Mouse (Mus musculus): ENCODE measurements at regions not wholly inside any gene's neighbourhood (a gene's known extent, or its start where the extent isn't known, plus 50 kb on each side); places are given as distances from the start of the nearest gene placed in this dataset.

GRCm38 (mm10) chr4:152816139-152816757, 338.6 kb upstream of the Kcnab2 start:
- no peak for ATAC-seq (ENCODE audit: extremely low read depth, insufficient number of reproducible peaks, low FRiP score, poor library complexity, severe bottlenecking)

- ATAC-seq (ENCODE audit: extremely low read depth, insufficient number of reproducible peaks, low FRiP score, poor library complexity, severe bottlenecking) = no peak
These were observed 328.9 kb upstream of the Kcnab2 start for GRCm38 (mm10) chr4:152806611-152807010.

GRCm38 (mm10) chr4:152799392-152799791, 321.7 kb upstream of the Kcnab2 start:
- ATAC-seq (ENCODE audit: extremely low read depth, insufficient number of reproducible peaks, low FRiP score, poor library complexity, severe bottlenecking) = no peak

- ATAC-seq (ENCODE audit: extremely low read depth, insufficient number of reproducible peaks, low FRiP score, poor library complexity, severe bottlenecking) = no peak
These were observed 310.8 kb upstream of the Kcnab2 start for GRCm38 (mm10) chr4:152788431-152788830.

GRCm38 (mm10) chr4:152784972-152785371, 307.3 kb upstream of the Kcnab2 start:
- no peak for ATAC-seq (ENCODE audit: extremely low read depth, insufficient number of reproducible peaks, low FRiP score, poor library complexity, severe bottlenecking)

GRCm38 (mm10) chr4:152779526-152779925, 301.9 kb upstream of the Kcnab2 start:
- ATAC-seq (ENCODE audit: extremely low read depth, insufficient number of reproducible peaks, low FRiP score, poor library complexity, severe bottlenecking) = no peak

- ATAC-seq (ENCODE audit: extremely low read depth, insufficient number of reproducible peaks, low FRiP score, poor library complexity, severe bottlenecking) = no peak
These were observed 298.1 kb upstream of the Kcnab2 start for GRCm38 (mm10) chr4:152775801-152776200.

GRCm38 (mm10) chr4:152771386-152771785, 293.7 kb upstream of the Kcnab2 start:
- ATAC-seq (ENCODE audit: extremely low read depth, insufficient number of reproducible peaks, low FRiP score, poor library complexity, severe bottlenecking) = no peak

GRCm38 (mm10) chr4:152767372-152767771, 289.7 kb upstream of the Kcnab2 start:
- ATAC-seq (ENCODE audit: extremely low read depth, insufficient number of reproducible peaks, low FRiP score, poor library complexity, severe bottlenecking) = no peak

GRCm38 (mm10) chr4:152763116-152763515, 285.4 kb upstream of the Kcnab2 start:
- no peak for ATAC-seq (ENCODE audit: extremely low read depth, insufficient number of reproducible peaks, low FRiP score, poor library complexity, severe bottlenecking)

GRCm38 (mm10) chr4:152762576-152762975, 284.9 kb upstream of the Kcnab2 start:
- no peak for ATAC-seq (ENCODE audit: extremely low read depth, insufficient number of reproducible peaks, low FRiP score, poor library complexity, severe bottlenecking)

GRCm38 (mm10) chr4:152757191-152757590, 279.5 kb upstream of the Kcnab2 start:
- ATAC-seq (ENCODE audit: extremely low read depth, insufficient number of reproducible peaks, low FRiP score, poor library complexity, severe bottlenecking) = no peak

GRCm38 (mm10) chr4:152756535-152756934, 278.9 kb upstream of the Kcnab2 start:
- no peak for ATAC-seq (ENCODE audit: extremely low read depth, insufficient number of reproducible peaks, low FRiP score, poor library complexity, severe bottlenecking)

- ATAC-seq (ENCODE audit: extremely low read depth, insufficient number of reproducible peaks, low FRiP score, poor library complexity, severe bottlenecking) = no peak
These were observed 278.1 kb upstream of the Kcnab2 start for GRCm38 (mm10) chr4:152755756-152756155.

GRCm38 (mm10) chr4:152744366-152744765, 266.7 kb upstream of the Kcnab2 start:
- no peak for ATAC-seq (ENCODE audit: extremely low read depth, insufficient number of reproducible peaks, low FRiP score, poor library complexity, severe bottlenecking)

GRCm38 (mm10) chr4:152733017-152733416, 255.3 kb upstream of the Kcnab2 start:
- ATAC-seq (ENCODE audit: extremely low read depth, insufficient number of reproducible peaks, low FRiP score, poor library complexity, severe bottlenecking) = no peak

- ATAC-seq (ENCODE audit: extremely low read depth, insufficient number of reproducible peaks, low FRiP score, poor library complexity, severe bottlenecking) = no peak
These were observed 254.3 kb upstream of the Kcnab2 start for GRCm38 (mm10) chr4:152731988-152732387.

GRCm38 (mm10) chr4:152731082-152731720, 253.5 kb upstream of the Kcnab2 start:
- ATAC-seq (ENCODE audit: extremely low read depth, insufficient number of reproducible peaks, low FRiP score, poor library complexity, severe bottlenecking) = no peak

GRCm38 (mm10) chr4:152729421-152729820, 251.8 kb upstream of the Kcnab2 start:
- no peak for ATAC-seq (ENCODE audit: extremely low read depth, insufficient number of reproducible peaks, low FRiP score, poor library complexity, severe bottlenecking)

- no peak for ATAC-seq (ENCODE audit: extremely low read depth, insufficient number of reproducible peaks, low FRiP score, poor library complexity, severe bottlenecking)
These were observed 248.2 kb upstream of the Kcnab2 start for GRCm38 (mm10) chr4:152725881-152726280.

- ATAC-seq (ENCODE audit: extremely low read depth, insufficient number of reproducible peaks, low FRiP score, poor library complexity, severe bottlenecking) = no peak
These were observed 247.8 kb upstream of the Kcnab2 start for GRCm38 (mm10) chr4:152725423-152725822.
